Mouse (Mus musculus): ENCODE measurements at regions not wholly inside any gene's neighbourhood (a gene's known extent, or its start where the extent isn't known, plus 50 kb on each side); places are given as distances from the start of the nearest gene placed in this dataset.
A peak's percentile ranks its signal among the peaks of the same experiment; 100 is the strongest.
"Not testable (repeated sequence)": the region's sequence is repeated elsewhere in the genome, so short reads cannot be mapped to it uniquely, and the experiment has no call there.

GRCm38 (mm10) chr10:56856186-56856585, 479.1 kb downstream of the Gja1 start:
- no peak overlapping the region for H3K27ac ChIP-seq
- H3K36me3 ChIP-seq (replicated peaks) = no peaks in the 10 kb centered on the region
- H3K4me2 ChIP-seq = no peak overlapping the region
- no peak for ATAC-seq (ENCODE audit: low FRiP score)
- H3K9ac ChIP-seq = no peak overlapping the region
- no peak overlapping the region for H3K4me3 ChIP-seq (replicated peaks)
- WGBS = 95% methylated on average over 6 of the region's 6 CpGs
- no peaks in the 10 kb centered on the region for H3K27me3 ChIP-seq
- H3K4me1 ChIP-seq = no peaks in the 10 kb centered on the region
- no peaks in the 10 kb centered on the region for H3K9me3 ChIP-seq

DNA sequence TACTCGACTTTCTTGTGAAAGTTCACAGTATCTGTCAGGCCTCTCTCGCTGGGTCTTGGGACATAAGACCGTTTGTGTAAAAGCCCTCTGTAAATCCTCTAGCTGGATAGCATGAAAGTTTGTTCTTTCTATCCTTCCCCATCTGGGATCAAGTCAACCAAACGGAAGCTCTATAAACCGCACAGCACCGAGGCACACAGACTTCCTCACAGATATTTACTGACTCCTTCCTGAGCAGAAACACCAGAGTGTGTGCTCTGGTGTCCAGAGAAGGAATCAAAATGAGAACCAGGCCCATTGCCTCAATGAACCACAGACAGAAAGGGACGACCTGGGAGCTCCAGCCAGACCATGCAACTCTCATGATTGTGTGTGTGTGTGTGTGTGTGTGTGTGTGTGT, 502.6 kb downstream of the Gja1 start:
- Histone ChIP-seq H3K4me3 (replicated peaks) (no peak overlapping the region), H3K9ac (no peak overlapping the region), H3K9me3 (no peaks in the 10 kb centered on the region), H3K4me2 (no peak overlapping the region), H3K4me1 (no peaks in the 10 kb centered on the region), H3K36me3 (replicated peaks) (no peaks in the 10 kb centered on the region), H3K27me3 (no peaks in the 10 kb centered on the region), H3K27ac (no peak overlapping the region)
- ATAC-seq (ENCODE audit: low FRiP score) = no peak
- WGBS = 89% methylated on average over 7 of the region's 7 CpGs

DNA sequence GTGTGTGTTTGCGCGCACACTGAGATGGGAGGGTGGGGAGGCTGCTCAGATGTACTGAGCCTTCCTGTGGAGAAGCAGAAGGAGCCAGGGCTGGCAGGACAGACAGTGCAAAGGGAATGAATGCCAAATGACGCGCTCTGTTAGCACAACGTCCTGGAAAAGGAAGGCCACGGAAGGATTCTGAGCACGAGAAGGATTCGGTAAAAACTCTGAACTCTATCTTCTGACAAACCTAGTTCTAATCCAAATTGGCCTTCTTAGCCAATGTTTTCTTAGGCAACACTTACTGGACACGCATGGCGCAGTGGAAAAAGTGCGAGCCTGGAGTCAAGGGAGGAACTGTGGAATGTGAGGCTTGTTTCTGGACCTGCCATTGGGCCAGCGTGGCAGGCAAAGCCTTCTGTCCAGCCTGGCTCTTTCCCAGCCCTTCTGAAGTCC, 503.0 kb downstream of the Gja1 start:
- no peaks in the 10 kb centered on the region for H3K4me1 ChIP-seq
- no peak overlapping the region for H3K4me2 ChIP-seq
- WGBS = 89% methylated on average over 12 of the region's 12 CpGs
- no peak overlapping the region for H3K4me3 ChIP-seq (replicated peaks)
- no peak overlapping the region for H3K9ac ChIP-seq
- H3K36me3 ChIP-seq (replicated peaks) = no peaks in the 10 kb centered on the region
- no peak overlapping the region for H3K27ac ChIP-seq
- no peak for ATAC-seq (ENCODE audit: low FRiP score)
- H3K9me3 ChIP-seq = no peaks in the 10 kb centered on the region
- H3K27me3 ChIP-seq = no peaks in the 10 kb centered on the region

- no peaks in the 10 kb centered on the region for H3K9me3 ChIP-seq
- 90% methylated on average over 4 of the region's 4 CpGs for WGBS
- no peaks in the 10 kb centered on the region for H3K27me3 ChIP-seq
- no peaks in the 10 kb centered on the region for H3K4me1 ChIP-seq
- no peak overlapping the region for H3K27ac ChIP-seq
- no peaks in the 10 kb centered on the region for H3K36me3 ChIP-seq (replicated peaks)
- H3K4me3 ChIP-seq (replicated peaks) = no peak overlapping the region
- no peak overlapping the region for H3K4me2 ChIP-seq
- ATAC-seq (ENCODE audit: low FRiP score) = no peak
- H3K9ac ChIP-seq = no peak overlapping the region
These were observed 507.6 kb downstream of the Gja1 start for GRCm38 (mm10) chr10:56884456-56885410.

GRCm38 (mm10) chr10:56891530-56891929, 514.4 kb downstream of the Gja1 start:
- H3K4me3 ChIP-seq (replicated peaks); H3K9me3 ChIP-seq; ATAC-seq (ENCODE audit: low FRiP score); H3K9ac ChIP-seq; H3K27me3 ChIP-seq; H3K4me2 ChIP-seq; H3K27ac ChIP-seq; H3K36me3 ChIP-seq (replicated peaks): not testable (repeated sequence)
- 100% methylated on average over 2 of the region's 2 CpGs for WGBS
- peaks cover 12% of the 10 kb centered on the region for H3K4me1 ChIP-seq

GRCm38 (mm10) chr10:56892666-56893209, 515.6 kb downstream of the Gja1 start:
- Histone ChIP-seq H3K4me2 (0 out of 2 replicates have a peak overlapping the region, but pooled peaks have one; percentile 10), H3K27ac (peak overlapping the region; percentile 58), H3K4me1 (peaks cover 12% of the 10 kb centered on the region), H3K9ac (no peak overlapping the region), H3K9me3 (no peaks in the 10 kb centered on the region), H3K36me3 (replicated peaks) (no peaks in the 10 kb centered on the region), H3K27me3 (no peaks in the 10 kb centered on the region), H3K4me3 (replicated peaks) (no peak overlapping the region)
- ATAC-seq (ENCODE audit: low FRiP score) = no peak; the same call in none of the 2 replicates
- 53% methylated on average over 10 of the region's 10 CpGs for WGBS

DNA sequence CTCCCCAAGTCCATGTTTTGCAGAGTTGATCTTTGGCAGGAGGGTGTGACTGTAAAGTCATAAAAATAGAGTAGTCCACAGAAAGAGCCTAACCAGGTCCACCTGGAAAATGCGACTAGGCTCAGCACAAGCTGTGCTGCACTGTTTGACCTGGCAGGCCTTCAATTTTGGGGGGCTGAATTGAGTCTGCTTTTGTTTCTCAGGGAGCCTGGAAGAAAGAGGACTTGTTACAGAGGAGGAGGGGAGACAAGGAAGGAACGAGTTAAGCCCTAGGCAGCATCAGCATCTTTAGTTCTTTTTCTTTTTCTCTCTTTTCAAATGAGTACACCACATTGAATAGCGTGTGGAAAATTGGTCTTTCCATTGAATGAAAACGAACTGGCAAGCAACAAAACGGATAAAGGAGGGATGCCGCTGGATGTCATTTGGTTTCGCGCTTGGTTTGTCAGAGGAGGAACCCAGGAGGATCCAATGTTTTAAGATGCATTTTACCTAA, 516.1 kb downstream of the Gja1 start:
- peak; percentile 80; the same call in 1 of the 2 replicates for ATAC-seq (ENCODE audit: low FRiP score)
- H3K4me2 ChIP-seq = peak overlapping the region; percentile 10; the same call in 1 of the 2 replicates
- no peak overlapping the region for H3K9ac ChIP-seq
- peak overlapping the region; percentile 58 for H3K27ac ChIP-seq
- no peaks in the 10 kb centered on the region for H3K27me3 ChIP-seq
- WGBS = 2% methylated on average over 8 of the region's 8 CpGs
- H3K36me3 ChIP-seq (replicated peaks) = no peaks in the 10 kb centered on the region
- peaks cover 12% of the 10 kb centered on the region for H3K4me1 ChIP-seq
- H3K9me3 ChIP-seq = no peaks in the 10 kb centered on the region
- no peak overlapping the region for H3K4me3 ChIP-seq (replicated peaks)

DNA sequence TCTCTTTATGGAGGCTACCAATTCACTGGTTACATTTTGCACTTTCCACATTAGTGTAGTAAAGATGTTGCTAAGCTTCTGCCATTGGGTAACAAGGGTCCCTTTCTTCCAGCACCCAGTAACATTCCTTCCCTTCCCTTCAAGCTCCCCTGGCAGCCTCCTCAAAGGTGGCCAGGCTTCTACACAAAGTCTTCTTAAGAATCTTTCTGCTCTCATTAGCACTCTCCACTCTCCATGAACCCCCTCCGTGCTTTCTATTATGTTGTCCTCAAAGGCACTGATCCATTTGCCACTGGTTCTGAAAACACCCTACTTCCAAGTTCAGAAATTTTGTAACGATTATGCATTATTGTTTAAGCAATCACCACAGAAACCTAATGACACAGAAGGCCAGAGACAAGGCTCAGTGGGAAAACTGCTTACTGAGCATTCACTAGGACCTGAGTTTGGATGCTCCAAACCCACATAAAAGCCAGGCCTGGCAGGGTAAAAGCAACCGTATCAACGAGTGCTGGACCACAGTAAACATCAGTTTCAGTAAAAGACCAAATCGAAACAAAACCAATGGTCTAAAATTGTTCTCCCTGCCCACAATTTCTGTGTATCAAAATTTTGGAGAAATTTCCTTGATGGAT, 522.6 kb downstream of the Gja1 start:
- H3K4me3 ChIP-seq (replicated peaks) = no peak overlapping the region
- no peak overlapping the region for H3K4me2 ChIP-seq
- no peaks in the 10 kb centered on the region for H3K36me3 ChIP-seq (replicated peaks)
- H3K9ac ChIP-seq = no peak overlapping the region
- no peaks in the 10 kb centered on the region for H3K27me3 ChIP-seq
- H3K27ac ChIP-seq = no peak overlapping the region
- peaks cover 7% of the 10 kb centered on the region; the same call in 1 of the 2 replicates for H3K4me1 ChIP-seq
- WGBS = 24% methylated on average over 5 of the region's 5 CpGs
- ATAC-seq (ENCODE audit: low FRiP score) = peak; percentile 53; the same call in 1 of the 2 replicates
- no peaks in the 10 kb centered on the region for H3K9me3 ChIP-seq

DNA sequence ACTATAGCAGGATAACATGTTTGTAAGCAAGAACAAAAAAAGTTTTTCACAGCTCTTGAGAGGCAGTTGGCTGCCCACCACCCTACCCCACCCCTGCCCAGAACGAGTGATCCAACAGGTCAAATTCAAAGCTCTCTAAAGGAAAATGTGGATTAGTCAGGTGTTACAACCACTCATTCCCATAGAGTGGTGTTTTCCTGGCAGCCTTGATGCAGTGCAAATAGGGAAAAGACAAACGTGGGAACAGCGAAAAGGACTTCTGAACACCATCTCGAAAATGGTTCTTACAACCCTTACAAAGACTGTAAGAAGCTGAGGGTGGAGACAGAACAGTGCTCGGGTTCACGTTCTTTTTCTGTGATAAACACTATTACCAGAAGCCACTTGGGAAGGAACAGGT, 523.8 kb downstream of the Gja1 start:
- H3K36me3 ChIP-seq (replicated peaks) = no peaks in the 10 kb centered on the region
- no peaks in the 10 kb centered on the region for H3K27me3 ChIP-seq
- WGBS = 83% methylated on average over 6 of the region's 6 CpGs
- H3K9ac ChIP-seq = no peak overlapping the region
- peaks cover 7% of the 10 kb centered on the region; the same call in 1 of the 2 replicates for H3K4me1 ChIP-seq
- no peak overlapping the region for H3K4me2 ChIP-seq
- H3K9me3 ChIP-seq = no peaks in the 10 kb centered on the region
- no peak for ATAC-seq (ENCODE audit: low FRiP score)
- H3K4me3 ChIP-seq (replicated peaks) = no peak overlapping the region
- H3K27ac ChIP-seq = no peak overlapping the region

DNA sequence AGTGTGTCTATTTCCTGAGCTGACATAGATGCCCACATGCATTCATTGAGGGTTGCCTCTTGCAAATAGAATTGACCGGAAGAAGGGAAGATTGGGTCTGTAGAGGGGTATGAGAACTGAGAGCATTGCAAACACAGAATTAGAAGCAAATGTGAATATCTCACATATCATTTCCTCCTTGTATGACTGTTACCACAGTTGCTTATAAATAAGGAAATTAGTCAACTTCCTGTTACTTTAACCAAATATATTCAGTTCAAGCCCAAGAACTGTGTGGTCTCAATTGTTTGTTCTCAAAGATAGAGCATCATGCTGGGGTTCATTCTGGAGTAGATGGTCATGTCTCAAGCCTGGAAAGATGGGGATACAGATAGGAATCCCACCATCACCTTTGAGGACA, 535.6 kb downstream of the Gja1 start:
- H3K4me2 ChIP-seq = no peak overlapping the region
- H3K9me3 ChIP-seq = no peaks in the 10 kb centered on the region
- no peaks in the 10 kb centered on the region for H3K4me1 ChIP-seq
- H3K27me3 ChIP-seq = no peaks in the 10 kb centered on the region
- H3K4me3 ChIP-seq (replicated peaks) = no peak overlapping the region
- no peaks in the 10 kb centered on the region for H3K36me3 ChIP-seq (replicated peaks)
- ATAC-seq (ENCODE audit: low FRiP score) = no peak
- no peak overlapping the region for H3K27ac ChIP-seq
- WGBS = 96% methylated on average over 1 of the region's 1 CpGs
- no peak overlapping the region for H3K9ac ChIP-seq

DNA sequence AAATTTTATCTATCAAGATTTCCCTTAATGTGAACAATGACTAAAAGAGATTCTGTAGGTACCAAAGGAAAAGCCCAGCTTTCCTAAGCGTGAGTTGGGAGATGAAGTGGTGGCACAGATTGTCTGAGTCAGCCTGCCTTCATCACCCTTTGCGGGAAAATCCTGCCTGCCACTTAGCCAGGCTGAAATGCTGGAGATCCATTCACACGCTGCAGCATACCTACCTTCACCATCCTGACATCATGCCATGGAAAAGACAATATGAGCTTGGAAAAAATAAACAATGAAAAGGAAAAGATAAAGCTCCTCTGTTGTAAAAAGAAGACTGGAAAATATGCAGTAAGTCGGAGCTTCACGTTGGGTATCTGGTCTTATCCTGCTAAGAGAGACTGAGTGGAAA, 537.0 kb downstream of the Gja1 start:
- Histone ChIP-seq H3K4me3 (replicated peaks) (no peak overlapping the region), H3K27ac (no peak overlapping the region), H3K36me3 (replicated peaks) (no peaks in the 10 kb centered on the region), H3K9ac (no peak overlapping the region), H3K9me3 (no peaks in the 10 kb centered on the region), H3K4me1 (no peaks in the 10 kb centered on the region), H3K4me2 (no peak overlapping the region), H3K27me3 (no peaks in the 10 kb centered on the region)
- 79% methylated on average over 5 of the region's 5 CpGs for WGBS
- no peak for ATAC-seq (ENCODE audit: low FRiP score)

DNA sequence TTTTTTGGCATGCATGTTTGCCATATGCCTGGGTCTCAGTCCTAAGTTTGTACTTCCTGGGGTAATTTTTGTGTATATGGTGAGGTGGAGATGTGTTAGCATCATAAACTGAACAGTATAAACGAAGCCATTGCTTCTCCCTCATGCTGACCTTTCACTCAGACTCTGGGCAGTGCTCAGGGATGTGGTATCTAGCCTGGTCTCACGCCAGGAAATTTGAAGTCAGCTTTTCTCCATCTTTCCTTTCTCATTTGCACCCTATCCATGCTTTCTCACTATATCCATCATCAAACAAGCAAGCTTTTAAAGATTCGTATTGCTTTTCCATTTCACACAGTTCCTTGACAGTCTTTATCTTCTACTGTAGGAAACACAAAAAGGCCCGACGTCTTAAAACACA, 541.3 kb downstream of the Gja1 start:
- ATAC-seq (ENCODE audit: low FRiP score) = no peak
- Histone ChIP-seq H3K27ac (no peak overlapping the region), H3K36me3 (replicated peaks) (no peaks in the 10 kb centered on the region), H3K4me3 (replicated peaks) (no peak overlapping the region), H3K4me1 (peaks cover 8% of the 10 kb centered on the region; the same call in 1 of the 2 replicates), H3K9ac (no peak overlapping the region), H3K4me2 (no peak overlapping the region), H3K27me3 (no peaks in the 10 kb centered on the region), H3K9me3 (no peaks in the 10 kb centered on the region)
- 82% methylated on average over 5 of the region's 5 CpGs for WGBS
